In genomic region chr14:120119094-120119501, GRCm38 (mm10) we compare ENCODE assay signal across 14 mouse cellular contexts.
DNase-seq lines count a peak whose midpoint lies in the region; ATAC-seq and TF ChIP-seq lines count a peak whose summit lies in the region.
"Had no signal": no experiment of that assay in that cellular context is flagged by ENCODE, and none has a peak within 500 bp of the region (broad histone marks: within the 10 kb centered on the region; RNA-seq: fewer than 3 reads in every experiment).

No protein-coding gene starts in this region.

- no peak for TF ChIP-seq CTCF in lung, adult 2 months (IDR thresholded peaks at IDR 0.05; ENCODE audit: insufficient read depth, low read length)

- peak; percentile 14 for DNase-seq in limb, embryonic 11.5 days (ENCODE audit: low spot score)
- DNase-seq in limb, embryonic 10.5 days (ENCODE audit: low spot score): no peak
- peak; percentile 94 for DNase-seq in cerebellum, adult 9-11 months
- peak; percentile 38 to 69 for DNase-seq in left cerebral cortex, postnatal 14 days (ENCODE audit: low spot score in 2 of 2)
- no peak for DNase-seq in ovary, postnatal 14 days (ENCODE audit: low spot score)
- DNase-seq in lung, adult 2 months: no peak
- DNase-seq: lung, embryonic 14.5 days; retina, postnatal 1 day had no signal

- no peaks in the 10 kb centered on the region for H3K4me1 ChIP-seq in limb, embryonic 11.5 days (ENCODE audit: control insufficient read depth, insufficient read depth, low read length)
- H3K4me1 ChIP-seq in limb, embryonic 10.5 days: no peaks in the 10 kb centered on the region
- peaks cover 11 to 16% of the 10 kb centered on the region in 2 experiments for H3K4me1 ChIP-seq in heart, embryonic 14.5 days (ENCODE audit: control insufficient read depth in 2 of 2, insufficient read depth in 2 of 2, low read length in 2 of 2)
- no peaks in the 10 kb centered on the region for H3K4me1 ChIP-seq in lung, adult 2 months (ENCODE audit: control insufficient read depth, insufficient read depth, low read length)
- H3K4me1 ChIP-seq: kidney, embryonic 15.5 days; midbrain, embryonic 12.5 days had no signal

- no peak overlapping the region for H3K9ac ChIP-seq in limb, embryonic 11.5 days (ENCODE audit: low read length)
- H3K9ac ChIP-seq in heart, embryonic 14.5 days (ENCODE audit: low read length): no peak overlapping the region
- H3K9ac ChIP-seq: forebrain, embryonic 13.5 days; hindbrain, embryonic 14.5 days; kidney, embryonic 15.5 days; lung, embryonic 14.5 days; midbrain, embryonic 12.5 days had no signal

- no peak for ATAC-seq in limb, embryonic 11.5 days (ENCODE audit: insufficient number of reproducible peaks, low FRiP score, low TSS enrichment, low read depth)
- ATAC-seq in heart, embryonic 14.5 days (ENCODE audit: insufficient number of reproducible peaks, insufficient read depth, low FRiP score, low read depth): peak; percentile 81
- no peak for ATAC-seq in megakaryocyte, adult 5-6 weeks (ENCODE audit: poor library complexity, severe bottlenecking)

- H3K27ac ChIP-seq in limb, embryonic 11.5 days (replicated peaks; ENCODE audit: low read depth, low read length): no peak overlapping the region
- H3K27ac ChIP-seq in limb, embryonic 10.5 days: no peak overlapping the region
- peak overlapping the region; percentile 73 to 74 for H3K27ac ChIP-seq in heart, embryonic 14.5 days (replicated peaks in 1 of 2; ENCODE audit: control insufficient read depth in 1 of 2, insufficient read depth in 1 of 2, low read depth in 2 of 2, low read length in 2 of 2)
- H3K27ac ChIP-seq: forebrain, embryonic 13.5 days; hindbrain, embryonic 14.5 days; kidney, embryonic 15.5 days; midbrain, embryonic 12.5 days had no signal

- intact Hi-C loops in left cerebral cortex, postnatal 14 days (cut with DNase I): no loop called here

- no peak overlapping the region for H3K4me2 ChIP-seq in limb, embryonic 11.5 days (ENCODE audit: low read depth, severe bottlenecking)
- no peak overlapping the region for H3K4me2 ChIP-seq in heart, embryonic 14.5 days (ENCODE audit: low read length)
- H3K4me2 ChIP-seq: forebrain, embryonic 13.5 days; hindbrain, embryonic 14.5 days; kidney, embryonic 15.5 days; lung, embryonic 14.5 days; midbrain, embryonic 12.5 days had no signal

- no peaks in the 10 kb centered on the region for H3K27me3 ChIP-seq in limb, embryonic 11.5 days (ENCODE audit: control insufficient read depth, insufficient read depth, low read length)
- H3K27me3 ChIP-seq in limb, embryonic 10.5 days (ENCODE audit: low read depth, poor library complexity, severe bottlenecking): no peaks in the 10 kb centered on the region
- no peaks in the 10 kb centered on the region for H3K27me3 ChIP-seq in heart, embryonic 14.5 days (ENCODE audit: control insufficient read depth, insufficient read depth, low read length)
- H3K27me3 ChIP-seq: forebrain, embryonic 13.5 days; kidney, embryonic 15.5 days; midbrain, embryonic 12.5 days had no signal

- H3K36me3 ChIP-seq in limb, embryonic 11.5 days (ENCODE audit: control insufficient read depth, insufficient read depth, low read length): no peaks in the 10 kb centered on the region
- no peaks in the 10 kb centered on the region for H3K36me3 ChIP-seq in limb, embryonic 10.5 days
- H3K36me3 ChIP-seq in heart, embryonic 14.5 days (ENCODE audit: control insufficient read depth, insufficient read depth, low read length): no peaks in the 10 kb centered on the region
- H3K36me3 ChIP-seq: kidney, embryonic 15.5 days; midbrain, embryonic 12.5 days had no signal

- H3K4me3 ChIP-seq in limb, embryonic 11.5 days (ENCODE audit: low read depth, low read length): no peak overlapping the region
- no peak overlapping the region for H3K4me3 ChIP-seq in limb, embryonic 10.5 days
- H3K4me3 ChIP-seq in heart, embryonic 14.5 days (ENCODE audit: control insufficient read depth in 1 of 2, insufficient read depth in 1 of 2, low read depth in 1 of 2, low read length in 2 of 2): no peak overlapping the region
- H3K4me3 ChIP-seq in lung, adult 2 months (replicated peaks; ENCODE audit: extremely low read depth, low read depth, low read length): no peak overlapping the region
- H3K4me3 ChIP-seq: forebrain, embryonic 13.5 days; kidney, embryonic 15.5 days; midbrain, embryonic 12.5 days had no signal

- TF ChIP-seq POLR2A in lung, adult 2 months (IDR thresholded peaks at IDR 0.05; ENCODE audit: borderline replicate concordance, extremely low read depth, low read depth, low read length): no peak

- WGBS in limb, embryonic 11.5 days: 93% methylated on average over 5 of the region's 5 CpGs
- WGBS in limb, embryonic 10.5 days: 91% methylated on average over 5 of the region's 5 CpGs
- WGBS in heart, embryonic 14.5 days: 33% methylated on average over 5 of the region's 5 CpGs
- WGBS in lung, adult 2 months: 79% methylated on average over 5 of the region's 5 CpGs

- H3K9me3 ChIP-seq in limb, embryonic 11.5 days (ENCODE audit: control insufficient read depth, low read length): no peaks in the 10 kb centered on the region
- H3K9me3 ChIP-seq in limb, embryonic 10.5 days (replicated peaks): no peaks in the 10 kb centered on the region
- no peaks in the 10 kb centered on the region for H3K9me3 ChIP-seq in heart, embryonic 14.5 days (ENCODE audit: control insufficient read depth, low read length)
- H3K9me3 ChIP-seq: forebrain, embryonic 13.5 days; kidney, embryonic 15.5 days; midbrain, embryonic 12.5 days had no signal

Comparison
In these comparisons a context has a peak if more than half of its experiments do, and no peak if none do; other contexts are left out.
1. DNase-seq: peak in limb, embryonic 11.5 days (single experiment), cerebellum, adult 9-11 months (single experiment) and left cerebral cortex, postnatal 14 days (2 of 2); none in limb, embryonic 10.5 days (single experiment), ovary, postnatal 14 days (single experiment) and lung, adult 2 months (single experiment).
2. H3K27ac ChIP-seq: peak in heart, embryonic 14.5 days (2 of 2); none in limb, embryonic 11.5 days (single experiment) and limb, embryonic 10.5 days (single experiment).